Mouse (Mus musculus) bone marrow, adult 2 months (tissue): Measurements from ENCODE around the gene Reck. TPM values are rescaled to one million over a fixed set of nuclear protein-coding genes. Genes with fewer than 3 reads are reported as not detected.

ENCODE experiments used
- H3K27ac ChIP-seq: fragments of 200-500 bp; 2 replicates; pipeline ENCODE4 v1.5.1; 2012; ENCODE audit warnings: low read depth, mild to moderate bottlenecking, control low read depth, inconsistent platforms, low read length; ENCODE audit not compliant: control insufficient read depth, poor library complexity, insufficient read depth
- H3K4me1 ChIP-seq: fragments of 200-500 bp; 2 replicates; pipeline ENCODE4 v1.6.1; 2011; ENCODE audit warnings: low read length; ENCODE audit not compliant: control insufficient read depth, insufficient read depth
- H3K4me3 ChIP-seq: fragments of 200-500 bp; replicated peaks from 2 replicates; pipeline ENCODE3; 2011; ENCODE audit warnings: mild to moderate bottlenecking, low read depth, low read length, control low read depth; ENCODE audit not compliant: control insufficient read depth
- CTCF ChIP-seq: fragments of 200-500 bp; IDR thresholded peaks from 2 replicates; pipeline ENCODE4 v1.5.1; 2011; ENCODE audit warnings: low read length, control low read depth; ENCODE audit not compliant: control insufficient read depth, insufficient read depth
- POLR2A ChIP-seq: fragments of 200-500 bp; IDR thresholded peaks from 2 replicates; pipeline ENCODE4 v1.6.1; 2011; ENCODE audit warnings: low read depth, mild to moderate bottlenecking, control low read depth, low read length, borderline replicate concordance; ENCODE audit not compliant: control insufficient read depth
- WGBS: fragments of 180-500 bp; shearing (Covaris S2); methylation state at CpG from one replicate; pipeline ENCODE4 v1.1.7; 2018; 5-methylcytosine and 5-hydroxymethylcytosine counted together
- polyA plus RNA-seq: library from polyadenylated mRNA; stranded (reverse); fragments of >200 nt; gene quantifications from 2 replicates; pipeline ENCODE4 v1.2.4, GENCODE M21; 2011; ENCODE audit warnings: low replicate concordance; ENCODE audit not compliant: missing spikeins, insufficient read depth, insufficient read length

The Reck gene
- polyA plus RNA-seq, 1 experiment, result 2.9 TPM

DNA sequence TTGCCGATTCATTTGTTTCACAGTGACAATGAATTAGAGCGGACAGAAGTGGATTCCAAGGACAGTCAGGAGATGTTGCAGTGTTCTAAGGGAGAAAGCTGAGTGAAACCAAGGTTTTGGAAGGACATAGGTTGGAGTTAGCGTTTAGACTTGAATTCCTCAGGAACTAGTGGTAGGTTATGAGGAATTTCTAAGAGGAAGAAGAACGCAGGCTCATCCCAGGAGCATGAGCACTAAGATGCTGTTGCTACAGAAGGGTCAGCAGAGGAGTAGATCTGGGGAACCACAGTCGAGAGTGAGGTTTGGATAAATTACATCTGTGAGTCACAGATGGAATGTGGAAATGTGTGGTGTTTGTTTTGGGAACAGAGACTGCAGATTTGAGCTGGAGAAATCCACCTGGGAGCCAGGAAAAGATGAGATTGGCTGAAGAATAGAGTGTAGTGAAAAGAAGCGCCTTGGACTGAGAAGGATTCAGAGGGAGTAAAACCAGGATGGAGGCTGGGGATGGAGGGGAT lies 101.0 kb downstream of the Reck start:
- Histone ChIP-seq H3K4me3 (no peak overlapping the region), H3K27ac (no peak overlapping the region), H3K4me1 (peaks cover 15% of the 10 kb centered on the region)
- WGBS, result 82% methylated on average over 6 of the region's 6 CpGs
- TF ChIP-seq CTCF (no peak), POLR2A (no peak)

DNA sequence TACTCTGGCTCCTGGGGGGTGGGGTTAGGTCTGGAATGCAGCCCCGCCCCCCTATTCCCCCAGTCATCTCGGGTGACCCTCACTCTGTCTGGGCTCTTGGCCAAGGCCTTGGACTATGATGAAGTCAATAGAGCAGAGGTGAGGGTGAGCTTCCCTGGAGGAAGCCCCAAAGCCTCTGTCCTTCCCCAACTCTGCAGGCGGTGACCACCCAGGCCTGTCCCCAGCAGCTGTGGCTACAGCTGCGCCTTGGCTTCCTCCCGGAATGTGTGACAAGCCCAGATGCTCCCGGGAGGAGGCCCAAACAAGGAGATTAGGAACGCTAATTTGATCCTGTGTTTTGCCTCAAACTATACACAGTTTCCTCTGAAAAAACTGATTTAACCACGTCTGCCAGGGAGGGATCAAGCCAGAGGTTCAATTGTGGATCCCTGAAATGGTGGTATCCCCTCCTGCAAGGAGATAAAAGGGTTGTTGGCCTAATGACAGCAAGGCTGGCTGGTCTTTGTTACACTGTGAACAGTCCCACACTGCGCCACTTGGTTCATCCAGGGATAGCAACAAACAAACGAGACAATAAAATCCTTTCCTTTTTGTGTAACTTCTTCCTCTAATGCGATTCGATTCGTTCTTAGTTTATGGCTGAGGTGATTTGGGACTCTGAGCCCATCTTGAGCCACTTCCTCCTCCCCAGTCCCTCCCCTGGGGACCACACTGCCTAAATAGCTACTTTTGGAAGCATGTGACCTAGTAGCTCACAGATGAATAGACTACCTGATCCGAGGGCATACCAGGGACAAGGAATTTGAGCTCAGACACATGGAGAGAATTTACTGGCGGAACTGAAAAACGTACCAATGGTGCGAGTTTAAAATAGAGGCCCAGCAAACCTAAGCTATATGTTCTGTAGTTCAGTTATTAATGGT lies 103.5 kb downstream of the Reck start:
- TF ChIP-seq CTCF (0 out of 2 replicates have a peak, but pooled peaks have one; percentile 1), POLR2A (no peak)
- WGBS, result 60% methylated on average over 17 of the region's 17 CpGs
- no peak overlapping the region for H3K4me3 ChIP-seq
- peaks cover 6% of the 10 kb centered on the region for H3K4me1 ChIP-seq
- no peak overlapping the region for H3K27ac ChIP-seq

- TF ChIP-seq POLR2A, result no peak
- TF ChIP-seq CTCF, result no peak
- WGBS, result 87% methylated on average over 3 of the region's 3 CpGs
- no peak overlapping the region for H3K4me3 ChIP-seq
- no peak overlapping the region for H3K27ac ChIP-seq
- H3K4me1 ChIP-seq, result peaks cover 1% of the 10 kb centered on the region; the same call in 1 of the 2 replicates
These were observed 104.4 kb downstream of the Reck start for GRCm38 (mm10) chr4:43979746-43980145.

DNA sequence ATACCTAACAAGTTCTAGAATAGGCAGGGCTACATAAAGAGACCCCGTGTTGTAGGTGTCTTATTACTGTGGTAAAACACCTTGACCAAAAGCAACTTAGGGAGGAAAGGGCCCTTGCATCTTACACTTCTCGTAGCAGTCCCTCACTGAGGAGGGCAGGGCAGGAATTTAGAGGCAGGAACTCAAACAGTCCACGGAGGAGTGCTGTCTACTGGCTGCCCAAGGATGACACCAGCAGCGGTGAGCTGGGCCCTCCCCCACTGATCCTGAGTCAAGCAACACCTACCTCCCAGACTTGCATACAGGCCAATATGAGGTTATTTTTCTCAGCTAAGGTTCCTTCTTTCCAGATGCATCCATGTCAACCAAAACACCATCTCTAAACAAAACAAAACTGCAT lies 104.9 kb downstream of the Reck start:
- TF ChIP-seq POLR2A, result no peak
- no peak for TF ChIP-seq CTCF
- 83% methylated on average over 4 of the region's 4 CpGs for WGBS
- H3K27ac ChIP-seq, result no peak overlapping the region

GRCm38 (mm10) chr4:43980846-43981245 lies 105.5 kb downstream of the Reck start:
- WGBS, result 91% methylated on average over 6 of the region's 6 CpGs
- no peak overlapping the region for H3K27ac ChIP-seq
- H3K4me1 ChIP-seq, result peaks cover 1% of the 10 kb centered on the region; the same call in 1 of the 2 replicates
- no peak overlapping the region for H3K4me3 ChIP-seq
- no peak for TF ChIP-seq POLR2A
- TF ChIP-seq CTCF, result no peak

More for the DNA sequence above, 104.9 kb downstream of the Reck start:
- Histone ChIP-seq H3K4me3 (no peak overlapping the region), H3K4me1 (peaks cover 1% of the 10 kb centered on the region; the same call in 1 of the 2 replicates)

DNA sequence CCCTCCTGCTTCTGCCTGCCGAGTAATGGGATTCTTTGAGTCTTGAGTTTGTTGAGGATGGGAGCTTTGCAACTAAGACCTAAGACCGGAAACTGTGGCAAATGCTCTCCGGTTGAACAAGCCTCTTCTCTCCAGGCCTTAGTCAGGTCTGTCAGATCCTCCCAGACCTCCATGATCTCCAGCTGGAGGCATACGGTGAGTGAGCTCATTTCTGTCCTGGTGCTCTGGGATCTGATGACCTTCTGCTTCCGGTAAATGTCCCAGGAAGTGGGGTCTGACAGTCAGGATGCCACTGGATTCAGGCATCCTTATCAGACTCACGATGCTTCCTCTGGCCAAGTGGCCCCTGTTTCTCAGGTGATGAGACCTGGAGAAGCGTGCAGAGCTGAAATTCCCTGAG lies 105.9 kb downstream of the Reck start:
- 75% methylated on average over 7 of the region's 7 CpGs for WGBS
- H3K27ac ChIP-seq, result no peak overlapping the region
- peaks cover 1% of the 10 kb centered on the region; the same call in 1 of the 2 replicates for H3K4me1 ChIP-seq

DNA sequence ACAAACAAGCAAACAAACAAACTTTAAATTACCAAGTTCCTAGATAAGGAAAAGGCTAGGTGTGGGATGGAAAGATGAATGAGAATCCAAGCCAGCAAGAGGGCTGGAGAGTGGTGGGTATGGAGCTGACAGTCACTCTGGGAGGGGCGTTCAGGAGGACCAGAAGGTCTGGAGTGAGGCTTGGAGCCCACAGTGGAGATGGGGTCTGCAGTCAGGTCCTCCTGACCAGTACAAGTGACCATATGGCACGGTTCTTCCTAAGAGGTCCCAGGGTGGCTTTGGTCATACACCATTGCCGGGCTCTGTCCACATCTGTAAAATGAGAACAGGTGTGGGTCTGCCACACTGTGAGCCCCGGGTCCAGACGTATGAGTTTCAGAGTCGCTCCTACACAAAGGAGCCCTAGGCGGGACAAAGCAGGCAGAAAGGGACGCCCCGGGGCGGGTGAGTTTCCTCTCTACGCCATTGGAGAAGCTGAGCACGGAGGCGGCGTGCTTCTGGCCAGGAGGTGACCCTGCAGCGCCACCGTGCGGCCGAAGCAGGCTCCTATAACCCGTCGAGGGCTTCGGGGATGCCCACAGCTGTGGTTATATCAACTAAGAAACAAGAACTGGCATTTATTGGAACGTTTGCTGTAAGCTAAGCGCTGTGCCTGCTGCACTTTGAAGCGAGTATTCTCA lies 106.9 kb downstream of the Reck start:
- TF ChIP-seq POLR2A (no peak), CTCF (peak; percentile 93)
- Histone ChIP-seq H3K4me1 (peaks cover 1% of the 10 kb centered on the region; the same call in 1 of the 2 replicates), H3K4me3 (peak overlapping the region; percentile 33), H3K27ac (peak overlapping the region; percentile 22; the same call in 1 of the 2 replicates)
- under 1% methylated on average over 24 of the region's 24 CpGs for WGBS

More for the DNA sequence above, 105.9 kb downstream of the Reck start:
- TF ChIP-seq CTCF (no peak), POLR2A (no peak)
- H3K4me3 ChIP-seq, result no peak overlapping the region

DNA sequence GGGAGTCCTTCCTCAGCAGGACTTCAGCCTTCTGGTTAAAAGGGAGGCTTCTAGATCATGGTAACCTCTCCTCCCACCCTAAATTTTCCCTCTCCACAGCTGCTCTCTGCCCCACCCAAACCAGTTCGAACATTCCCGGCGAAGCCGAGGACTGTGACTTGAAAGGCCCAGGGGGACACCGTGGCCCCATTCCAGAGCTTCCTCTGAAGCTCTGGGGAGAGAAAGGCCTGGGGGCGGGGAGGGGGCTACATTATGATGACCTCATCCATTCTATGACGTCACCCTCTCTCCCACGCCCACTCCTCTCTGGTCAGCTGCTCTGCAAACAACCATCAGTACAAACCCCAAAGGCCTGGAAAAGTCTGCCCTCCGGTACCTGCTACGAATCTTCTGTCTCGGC lies 107.9 kb downstream of the Reck start, which contains the start of gene Ccin:
Gene Ccin (plus strand): TSS at position 303 of the 400 bp plus-strand sequence.
- Histone ChIP-seq H3K4me3 (no peak within 1 kb of the TSS), H3K27ac (peak within 1 kb of the TSS; percentile 22; the same call in 1 of the 2 replicates), H3K4me1 (peaks cover 1% of the 10 kb centered on the region; the same call in 1 of the 2 replicates)
- WGBS, result 88% methylated on average over 11 of the region's 11 CpGs
- TF ChIP-seq POLR2A, result no peak
- TF ChIP-seq CTCF, result no peak
